Mouse (Mus musculus) neural tube, embryonic 13.5 days (tissue): ENCODE data around the gene Agap1. TPM values are rescaled to one million over a fixed set of nuclear protein-coding genes. Genes with fewer than 3 reads are reported as not detected.

Source experiments
- ATAC-seq: fragments of 200-750 bp; cut with Nextera tagmentation; 2 replicates; pipeline ENCODE4 v1.8.0; 2017; ENCODE audit warnings: low read depth, mild to moderate bottlenecking, moderate TSS enrichment, moderate library complexity
- H3K27ac ChIP-seq: fragments of 300-500 bp; sonication (generic); replicated peaks from 2 replicates; pipeline ENCODE4 v1.5.1; 2015; ENCODE audit warnings: moderate library complexity, mild to moderate bottlenecking, inconsistent platforms
- H3K27me3 ChIP-seq: fragments of 300-500 bp; sonication (generic); 2 replicates; pipeline ENCODE4 v1.6.1; 2015; ENCODE audit warnings: mild to moderate bottlenecking, inconsistent platforms
- H3K36me3 ChIP-seq: fragments of 300-500 bp; sonication (generic); 2 replicates; pipeline ENCODE4 v1.6.1; 2015; ENCODE audit warnings: mild to moderate bottlenecking, inconsistent platforms
- H3K4me1 ChIP-seq: fragments of 300-500 bp; sonication (generic); replicated peaks from 2 replicates; pipeline ENCODE4 v1.6.1; 2015; ENCODE audit warnings: inconsistent platforms
- H3K4me2 ChIP-seq: fragments of 300-500 bp; sonication (generic); 2 replicates; pipeline ENCODE4 v1.6.1; 2015; ENCODE audit warnings: inconsistent platforms, mild to moderate bottlenecking, moderate library complexity
- H3K4me3 ChIP-seq: fragments of 300-500 bp; sonication (generic); 2 replicates; pipeline ENCODE4 v1.5.1; 2015; ENCODE audit warnings: mild to moderate bottlenecking, inconsistent platforms
- H3K9ac ChIP-seq: fragments of 300-500 bp; sonication (generic); 2 replicates; pipeline ENCODE4 v1.6.1; 2015; ENCODE audit warnings: moderate library complexity, mild to moderate bottlenecking, inconsistent platforms
- H3K9me3 ChIP-seq: fragments of 300-500 bp; sonication (generic); 2 replicates; pipeline ENCODE4 v1.6.1; 2016; ENCODE audit warnings: inconsistent platforms
- whole genome bisulfite sequencing: fragments of 180-500 bp; shearing (Covaris S2); methylation state at CpG from one replicate; pipeline ENCODE4 v1.1.7; 2015; 5-methylcytosine and 5-hydroxymethylcytosine counted together
- polyA plus RNA-seq: library from polyadenylated mRNA; unstranded; fragments of >200 nt; fragmentation: Nextera tagmentation; extraction: Ambion mirVana; gene quantifications from 2 replicates; pipeline ENCODE4 v1.2.1, GENCODE M21; 2015

Gene Agap1
- polyA plus RNA-seq, 1 experiment from 2014 or later: 48.1 TPM

DNA sequence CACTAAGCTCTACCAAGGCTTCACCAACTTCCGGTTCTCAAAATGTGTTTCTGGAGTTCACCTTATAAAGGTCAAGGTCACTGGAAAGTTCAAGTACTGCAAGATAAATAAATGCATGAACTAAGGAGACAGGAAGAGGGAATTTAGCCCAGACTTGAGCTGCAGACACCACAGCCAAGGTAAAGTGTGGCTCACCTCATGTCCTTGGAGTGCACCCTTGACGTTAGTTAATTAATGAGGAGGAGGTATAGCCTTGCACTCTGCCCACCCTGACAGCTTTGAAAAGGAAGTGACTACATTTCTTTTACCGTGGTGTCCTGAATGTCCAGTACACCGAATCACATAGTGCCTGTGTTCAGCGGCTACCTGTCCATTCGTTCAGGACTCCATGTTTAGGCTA is 15.3 kb upstream of the Agap1 start:
- Histone ChIP-seq H3K27me3 (no peaks in the 10 kb centered on the region), H3K4me1 (peaks cover 23% of the 10 kb centered on the region), H3K36me3 (no peaks in the 10 kb centered on the region), H3K9me3 (no peaks in the 10 kb centered on the region), H3K4me2 (no peak overlapping the region), H3K9ac (no peak overlapping the region), H3K4me3 (no peak overlapping the region), H3K27ac (no peak overlapping the region)
- 84% methylated on average over 6 of the region's 6 CpGs for WGBS
- no peak for ATAC-seq

DNA sequence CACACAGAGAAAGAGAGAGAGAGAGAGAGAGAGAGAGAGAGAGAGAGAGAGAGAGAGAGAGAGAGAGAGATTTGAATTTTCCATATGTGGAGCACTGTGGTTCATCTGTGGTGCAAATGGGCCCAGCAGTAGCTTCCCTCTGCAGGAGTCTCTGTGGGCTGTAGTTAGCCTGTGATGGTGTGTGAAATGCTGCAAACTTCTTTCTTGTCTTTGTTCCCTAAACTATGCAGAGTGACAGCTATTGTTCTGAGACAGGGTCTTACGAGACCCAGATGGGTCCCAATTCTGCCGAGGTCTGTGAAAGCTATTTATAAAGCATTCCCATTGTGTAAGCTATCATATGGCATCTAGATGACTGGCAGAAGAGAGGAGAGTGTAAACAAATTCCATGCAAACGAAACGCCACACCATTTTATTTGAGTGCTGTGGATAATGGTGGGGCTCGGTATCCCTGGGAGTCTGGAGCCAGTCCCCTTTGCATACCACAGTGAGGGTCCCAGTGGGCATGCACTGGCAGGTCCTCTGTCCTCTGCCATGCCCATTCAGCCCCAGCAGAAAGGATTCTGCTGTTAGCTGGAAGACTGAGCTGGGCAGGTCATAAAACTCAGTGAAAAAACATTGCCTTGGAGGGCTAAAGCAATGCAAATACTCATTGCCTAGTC is 13.2 kb upstream of the Agap1 start:
- Histone ChIP-seq H3K4me2 (no peak overlapping the region), H3K27me3 (no peaks in the 10 kb centered on the region), H3K9me3 (no peaks in the 10 kb centered on the region), H3K9ac (no peak overlapping the region), H3K36me3 (no peaks in the 10 kb centered on the region), H3K4me3 (no peak overlapping the region), H3K27ac (peak overlapping the region; percentile 52), H3K4me1 (peaks cover 23% of the 10 kb centered on the region)
- ATAC-seq: no peak
- WGBS: 9% methylated on average over 5 of the region's 5 CpGs

DNA sequence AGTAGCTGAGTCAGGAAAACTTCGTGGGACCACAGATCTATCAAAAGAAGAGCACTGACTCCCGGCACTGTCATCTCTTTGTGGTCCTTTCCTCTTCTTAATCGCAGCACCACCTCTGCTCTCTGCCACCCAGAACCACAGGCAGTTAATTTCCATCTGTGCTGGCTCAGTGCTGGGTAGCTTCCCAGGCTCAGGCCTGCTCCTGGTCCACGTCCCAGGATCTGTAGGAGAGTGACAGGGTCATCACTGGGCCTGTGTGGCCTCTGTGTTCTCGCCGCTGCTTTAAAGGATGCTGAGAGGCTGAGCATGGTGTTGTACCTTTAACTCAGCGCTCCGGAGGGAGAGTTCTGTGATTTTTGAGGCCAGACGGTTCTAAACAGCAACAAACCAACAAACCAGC is 11.1 kb upstream of the Agap1 start:
- 0 out of 2 replicates have a peak, but pooled peaks have one; percentile 27 for ATAC-seq
- Histone ChIP-seq H3K27me3 (no peaks in the 10 kb centered on the region), H3K4me1 (peaks cover 23% of the 10 kb centered on the region), H3K4me2 (no peak overlapping the region), H3K27ac (peak overlapping the region; percentile 55), H3K36me3 (no peaks in the 10 kb centered on the region), H3K9me3 (no peaks in the 10 kb centered on the region), H3K4me3 (no peak overlapping the region), H3K9ac (0 out of 2 replicates have a peak overlapping the region, but pooled peaks have one; percentile 17)
- 66% methylated on average over 9 of the region's 9 CpGs for WGBS

DNA sequence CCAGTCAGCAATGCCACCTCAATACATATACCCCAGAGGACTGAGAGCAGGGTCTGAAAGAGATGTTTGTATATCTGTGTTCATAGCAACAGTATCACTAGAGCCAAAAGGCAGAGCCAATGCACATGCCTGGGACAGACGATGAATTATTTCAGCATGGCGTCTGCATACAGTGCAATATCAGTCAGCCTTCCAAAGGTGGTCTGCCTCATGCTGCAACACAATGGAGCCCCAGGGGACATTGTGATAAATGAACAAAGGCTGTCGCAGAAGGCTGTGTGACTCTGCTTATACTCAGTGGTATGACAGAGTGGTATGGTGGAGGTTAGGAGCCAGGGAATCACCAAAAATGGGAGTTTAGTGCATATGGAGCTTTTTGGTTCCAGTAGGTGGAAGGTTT is 10.6 kb upstream of the Agap1 start:
- Histone ChIP-seq H3K4me3 (no peak overlapping the region), H3K36me3 (no peaks in the 10 kb centered on the region), H3K9me3 (no peaks in the 10 kb centered on the region), H3K4me2 (no peak overlapping the region), H3K9ac (0 out of 2 replicates have a peak overlapping the region, but pooled peaks have one; percentile 17), H3K4me1 (peaks cover 23% of the 10 kb centered on the region), H3K27ac (peak overlapping the region; percentile 55), H3K27me3 (no peaks in the 10 kb centered on the region)
- 0 out of 2 replicates have a peak, but pooled peaks have one; percentile 49 for ATAC-seq
- WGBS: 32% methylated on average over 3 of the region's 3 CpGs

DNA sequence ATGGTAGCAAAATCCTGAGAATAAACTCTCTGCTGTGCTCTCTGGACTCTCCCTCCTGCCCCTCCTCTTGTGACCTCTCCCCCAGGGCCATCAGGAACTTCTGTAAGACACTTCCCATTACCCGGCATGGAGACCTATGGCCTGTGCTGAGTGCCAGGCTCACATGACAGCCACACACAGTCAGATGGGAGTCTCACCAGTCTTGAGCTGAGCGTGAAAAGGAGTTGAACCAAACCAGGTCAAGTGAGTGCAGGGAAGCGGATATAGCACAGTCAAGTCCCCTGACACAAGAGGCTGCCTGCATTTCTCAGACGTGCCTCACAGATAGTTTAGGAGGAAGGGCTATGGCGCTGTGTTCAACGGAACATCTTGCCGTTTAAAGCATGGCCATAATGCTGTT is 4.5 kb upstream of the Agap1 start:
- no peaks in the 10 kb centered on the region for H3K27me3 ChIP-seq
- H3K4me1 ChIP-seq: peaks cover 5% of the 10 kb centered on the region
- no peak overlapping the region for H3K27ac ChIP-seq
- 87% methylated on average over 7 of the region's 7 CpGs for WGBS
- ATAC-seq: no peak
- H3K4me3 ChIP-seq: no peak overlapping the region
- H3K4me2 ChIP-seq: no peak overlapping the region
- H3K36me3 ChIP-seq: no peaks in the 10 kb centered on the region
- H3K9me3 ChIP-seq: no peaks in the 10 kb centered on the region
- H3K9ac ChIP-seq: no peak overlapping the region

DNA sequence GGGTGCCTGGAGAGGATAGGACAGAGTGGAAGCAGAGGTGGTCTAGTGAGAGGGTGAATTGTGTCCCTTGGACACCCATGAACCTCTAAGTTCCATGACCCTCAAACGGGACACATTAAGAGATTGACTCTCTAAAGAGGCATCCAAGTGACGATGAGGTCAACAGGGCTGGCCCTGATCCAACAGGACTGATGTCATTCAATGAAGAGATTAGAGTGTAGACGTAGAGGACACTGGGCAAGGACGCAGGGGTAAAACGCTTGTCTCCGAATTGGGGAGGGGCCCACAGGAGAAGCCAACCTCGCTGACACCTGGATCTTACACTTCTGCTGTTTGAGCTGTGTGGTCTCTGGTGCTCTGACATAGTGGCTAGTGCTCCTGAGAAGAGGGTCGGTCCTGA is 2.5 kb upstream of the Agap1 start:
- no peak overlapping the region for H3K9ac ChIP-seq
- 95% methylated on average over 8 of the region's 8 CpGs for WGBS
- H3K4me1 ChIP-seq: peaks cover 20% of the 10 kb centered on the region
- no peak overlapping the region for H3K4me3 ChIP-seq
- H3K36me3 ChIP-seq: no peaks in the 10 kb centered on the region
- no peaks in the 10 kb centered on the region for H3K27me3 ChIP-seq
- no peak for ATAC-seq
- no peak overlapping the region for H3K27ac ChIP-seq
- no peaks in the 10 kb centered on the region for H3K9me3 ChIP-seq
- no peak overlapping the region for H3K4me2 ChIP-seq

DNA sequence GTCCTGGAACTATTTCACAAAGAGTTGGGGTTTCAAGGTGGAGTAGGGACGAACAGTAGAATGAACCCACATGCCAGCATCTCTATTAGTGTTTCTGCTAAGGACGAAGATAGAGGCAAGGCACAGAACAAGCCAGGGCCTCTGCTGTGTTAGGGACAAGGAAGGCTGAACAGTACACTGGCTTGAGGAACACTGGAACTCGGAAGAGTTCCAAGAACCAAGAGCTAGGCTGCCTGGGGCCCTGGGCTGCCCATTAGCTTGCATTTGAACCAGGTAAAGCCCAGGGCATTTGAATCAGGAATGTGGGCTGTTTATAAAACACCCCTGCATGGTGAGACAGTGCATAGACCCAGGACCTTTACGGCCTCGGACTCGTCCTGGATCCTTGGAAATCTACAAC is 940 bp upstream of the Agap1 start:
- peak overlapping the region; percentile 94 for H3K9ac ChIP-seq
- no peak overlapping the region for H3K27ac ChIP-seq
- H3K4me3 ChIP-seq: peak overlapping the region; percentile 87
- peaks cover 6% of the 10 kb centered on the region for H3K9me3 ChIP-seq
- H3K4me1 ChIP-seq: peaks cover 27% of the 10 kb centered on the region
- 0 out of 2 replicates have a peak, but pooled peaks have one; percentile 1 for ATAC-seq
- H3K4me2 ChIP-seq: peak overlapping the region; percentile 90
- H3K36me3 ChIP-seq: no peaks in the 10 kb centered on the region
- WGBS: 40% methylated on average over 6 of the region's 6 CpGs
- H3K27me3 ChIP-seq: no peaks in the 10 kb centered on the region

DNA sequence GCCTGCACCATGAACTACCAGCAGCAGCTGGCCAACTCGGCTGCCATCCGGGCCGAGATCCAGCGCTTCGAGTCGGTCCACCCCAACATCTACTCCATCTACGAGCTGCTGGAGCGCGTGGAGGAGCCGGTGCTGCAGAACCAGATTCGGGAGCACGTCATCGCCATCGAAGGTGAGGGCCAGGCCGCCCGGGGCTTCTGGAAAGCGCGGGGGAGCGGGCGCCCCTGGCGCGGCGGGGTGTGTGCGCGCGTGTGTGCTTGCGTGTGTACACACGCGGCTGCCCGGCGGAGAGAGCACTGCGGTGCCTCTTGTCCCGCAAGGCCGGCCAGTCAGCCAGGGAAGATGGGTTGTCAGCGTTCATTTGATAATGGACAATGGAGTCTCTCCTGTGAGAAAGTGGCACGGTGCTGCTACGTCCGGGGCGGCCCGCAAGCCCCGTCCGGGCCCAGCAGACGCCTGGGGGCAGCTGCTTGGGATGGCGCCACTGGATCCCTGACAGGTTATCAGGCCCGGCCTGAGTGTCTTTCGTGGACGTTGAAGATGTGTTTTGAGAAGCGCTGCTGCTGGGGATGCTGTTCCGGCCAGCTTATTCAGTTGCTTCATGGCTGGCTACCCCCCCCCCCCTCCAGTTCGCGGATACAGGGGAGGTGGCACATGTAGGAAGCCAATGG is 950 bp downstream of the Agap1 start:
- peak overlapping the region; percentile 94 for H3K9ac ChIP-seq
- peak overlapping the region; percentile 90 for H3K4me2 ChIP-seq
- no peaks in the 10 kb centered on the region for H3K36me3 ChIP-seq
- peak overlapping the region; percentile 87 for H3K4me3 ChIP-seq
- H3K9me3 ChIP-seq: peaks cover 6% of the 10 kb centered on the region
- no peaks in the 10 kb centered on the region for H3K27me3 ChIP-seq
- H3K4me1 ChIP-seq: peaks cover 37% of the 10 kb centered on the region
- WGBS: under 1% methylated on average over 51 of the region's 51 CpGs
- peak; percentile 14; the same call in 1 of the 2 replicates for ATAC-seq
- peak overlapping the region; percentile 92 for H3K27ac ChIP-seq

DNA sequence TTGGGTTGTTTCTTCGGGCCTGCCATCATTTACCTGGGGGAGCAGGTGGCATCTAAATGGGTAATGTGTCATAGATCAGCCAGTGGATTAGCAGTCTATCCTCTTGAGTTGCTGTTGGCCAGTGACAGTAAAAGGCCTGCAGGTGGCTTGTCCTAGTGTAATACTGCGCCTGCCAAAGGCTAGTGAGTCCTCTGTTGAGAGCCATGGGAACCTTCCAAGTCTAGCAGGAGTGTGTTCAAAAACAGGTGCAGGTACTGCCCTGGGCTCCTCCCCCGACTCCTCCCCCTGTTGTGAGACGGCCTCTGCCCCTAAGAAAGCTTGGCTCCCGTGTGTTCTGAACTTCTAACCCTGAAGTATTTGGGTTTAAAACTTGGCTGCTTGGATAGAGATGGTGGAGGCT is 1.9 kb downstream of the Agap1 start:
- H3K4me1 ChIP-seq: peaks cover 44% of the 10 kb centered on the region
- H3K9me3 ChIP-seq: peaks cover 6% of the 10 kb centered on the region
- H3K9ac ChIP-seq: peak overlapping the region; percentile 94
- peak overlapping the region; percentile 46; the same call in 1 of the 2 replicates for H3K27ac ChIP-seq
- no peaks in the 10 kb centered on the region for H3K27me3 ChIP-seq
- peak overlapping the region; percentile 87 for H3K4me3 ChIP-seq
- H3K36me3 ChIP-seq: no peaks in the 10 kb centered on the region
- 25% methylated on average over 5 of the region's 5 CpGs for WGBS
- peak overlapping the region; percentile 90 for H3K4me2 ChIP-seq
- ATAC-seq: no peak

DNA sequence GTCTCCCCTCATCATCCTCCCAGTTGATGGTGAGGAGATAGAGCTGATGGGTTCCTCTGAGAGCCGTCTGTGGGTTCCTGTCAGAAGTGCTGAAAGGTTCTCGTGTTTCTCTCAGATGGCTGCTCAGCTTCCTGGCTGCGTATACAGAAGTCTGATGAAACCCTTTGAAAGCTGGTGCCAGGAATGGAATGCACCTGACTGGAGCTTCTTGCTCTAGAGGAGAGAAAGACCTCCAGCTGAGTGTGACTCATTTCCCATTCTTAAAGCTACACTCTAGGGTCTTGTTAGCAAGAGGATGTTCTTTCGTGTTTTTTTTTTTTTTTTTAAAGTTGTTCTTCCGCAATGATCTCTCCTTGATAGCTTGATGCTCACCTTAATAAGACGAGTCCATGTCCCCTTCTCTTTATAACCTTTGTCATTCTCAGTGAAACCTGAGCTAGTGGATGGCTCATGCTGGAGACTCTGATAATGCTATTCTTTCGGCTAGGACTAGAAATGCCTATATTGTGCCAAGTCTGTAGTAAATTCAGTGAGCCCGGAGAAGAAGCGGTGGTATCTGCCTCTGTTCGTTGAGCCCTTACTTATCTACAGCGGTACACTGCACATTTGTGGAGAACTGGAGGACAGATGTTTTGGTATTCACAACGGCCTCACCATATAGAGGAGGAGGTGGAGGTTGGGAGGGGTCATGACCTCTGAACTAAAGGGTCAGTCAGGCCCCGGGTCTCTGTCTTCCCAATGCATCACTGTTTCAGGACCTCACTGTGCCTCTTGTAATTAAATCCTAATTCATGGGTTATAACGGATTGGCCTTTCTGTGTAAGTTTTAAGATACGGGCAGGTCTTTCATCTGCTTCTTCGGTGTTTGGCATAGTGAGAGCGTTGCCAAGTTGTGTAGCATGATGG is 2.8 kb downstream of the Agap1 start:
- Histone ChIP-seq H3K4me1 (peaks cover 44% of the 10 kb centered on the region), H3K4me3 (peak overlapping the region; percentile 87), H3K9ac (peak overlapping the region; percentile 94), H3K9me3 (peaks cover 6% of the 10 kb centered on the region), H3K27ac (0 out of 2 replicates have a peak overlapping the region, but pooled peaks have one; percentile 19), H3K27me3 (no peaks in the 10 kb centered on the region), H3K36me3 (no peaks in the 10 kb centered on the region), H3K4me2 (peak overlapping the region; percentile 90)
- 57% methylated on average over 17 of the region's 17 CpGs for WGBS
- ATAC-seq: no peak

DNA sequence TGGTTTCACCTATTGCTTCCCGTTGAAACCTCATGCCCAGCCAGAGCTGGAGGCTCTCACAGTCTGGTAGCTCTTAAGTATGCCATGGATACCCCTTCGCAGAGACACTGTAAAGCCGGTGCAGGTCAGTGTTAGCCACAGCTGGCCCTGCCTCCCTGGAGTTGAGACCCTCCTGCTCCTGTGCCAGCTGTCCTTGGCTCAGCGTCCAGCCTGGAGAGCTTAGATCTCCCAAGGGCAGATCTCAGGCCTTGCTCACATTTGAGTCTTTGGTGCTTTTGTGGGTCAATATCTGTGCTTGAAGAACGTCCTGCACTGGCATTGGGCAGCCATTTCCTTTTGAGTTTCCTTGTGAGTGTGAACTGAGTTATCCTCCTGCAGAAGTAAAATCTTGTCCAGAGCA is 7.3 kb downstream of the Agap1 start:
- peaks cover 56% of the 10 kb centered on the region for H3K4me1 ChIP-seq

DNA sequence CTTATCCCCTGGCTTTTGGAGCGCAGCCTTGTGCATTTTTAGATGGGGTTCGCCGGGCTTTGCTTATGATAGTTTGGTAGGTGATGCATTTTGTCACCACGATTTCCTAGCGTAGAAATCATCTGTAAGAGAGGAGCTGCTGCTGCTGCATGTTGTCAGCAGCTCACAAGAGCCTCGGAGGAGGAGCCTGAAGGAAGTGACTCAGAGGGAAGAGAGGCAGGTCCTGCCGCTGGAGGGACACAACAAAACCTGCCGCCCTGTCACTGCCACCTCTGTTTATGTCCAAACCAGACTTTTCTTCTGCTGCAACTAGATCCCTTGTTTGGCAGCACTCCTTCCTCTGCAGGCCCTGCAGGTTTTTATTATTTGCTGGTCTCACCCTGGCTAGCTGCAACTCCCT is 8.5 kb downstream of the Agap1 start:
- Histone ChIP-seq H3K27me3 (no peaks in the 10 kb centered on the region), H3K27ac (no peak overlapping the region), H3K9me3 (peaks cover 10% of the 10 kb centered on the region), H3K4me1 (peaks cover 59% of the 10 kb centered on the region), H3K9ac (no peak overlapping the region), H3K4me2 (no peak overlapping the region), H3K36me3 (no peaks in the 10 kb centered on the region), H3K4me3 (no peak overlapping the region)
- 61% methylated on average over 8 of the region's 8 CpGs for WGBS
- no peak for ATAC-seq

More for the DNA sequence above, 7.3 kb downstream of the Agap1 start:
- Histone ChIP-seq H3K27me3 (no peaks in the 10 kb centered on the region), H3K9me3 (peaks cover 11% of the 10 kb centered on the region), H3K9ac (no peak overlapping the region), H3K4me3 (no peak overlapping the region), H3K4me2 (no peak overlapping the region), H3K27ac (no peak overlapping the region), H3K36me3 (no peaks in the 10 kb centered on the region)
- ATAC-seq: no peak
- WGBS: 82% methylated on average over 5 of the region's 5 CpGs
